In the genomic region with DNA sequence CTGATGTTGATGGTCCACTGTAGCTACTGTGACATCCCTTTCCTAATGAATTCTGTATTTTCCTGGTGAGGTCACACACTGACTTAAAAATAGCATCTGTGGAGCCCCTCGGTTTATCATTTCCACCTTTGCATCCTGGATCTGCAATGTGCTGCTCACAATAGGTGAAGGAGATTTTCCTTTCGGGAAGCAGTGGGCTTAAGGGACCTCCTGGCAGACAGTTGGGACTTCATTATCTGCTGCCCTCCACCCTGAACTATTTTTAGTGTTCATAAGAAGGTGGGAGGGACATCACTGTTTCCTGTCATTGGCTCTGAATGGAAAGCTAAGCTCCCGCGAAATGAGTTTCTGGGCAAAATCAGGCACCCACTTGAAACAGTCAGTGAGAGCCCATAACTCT, we compare ENCODE assay signal across 24 mouse cellular contexts. TPM values are rescaled to one million over a fixed set of nuclear protein-coding genes. Genes with fewer than 3 reads are reported as not detected.
DNase-seq lines count a peak whose midpoint lies in the region; ATAC-seq and TF ChIP-seq lines count a peak whose summit lies in the region.
"Had no signal": no experiment of that assay in that cellular context is flagged by ENCODE, and none has a peak within 500 bp of the region (broad histone marks: within the 10 kb centered on the region; RNA-seq: fewer than 3 reads in every experiment).

No protein-coding gene starts in this region.

- H3K36me3 ChIP-seq in forebrain, embryonic 10.5 days (replicated peaks), result no peaks in the 10 kb centered on the region
- H3K36me3 ChIP-seq in forebrain, embryonic 16.5 days (ENCODE audit: control insufficient read depth, insufficient read depth), result no peaks in the 10 kb centered on the region
- H3K36me3 ChIP-seq in liver, embryonic 13.5 days, result no peaks in the 10 kb centered on the region
- H3K36me3 ChIP-seq in liver, embryonic 11.5 days (ENCODE audit: control insufficient read depth, insufficient read depth, low read length), result no peaks in the 10 kb centered on the region
- H3K36me3 ChIP-seq in heart, embryonic 16.5 days (ENCODE audit: control insufficient read depth, insufficient read depth), result no peaks in the 10 kb centered on the region
- H3K36me3 ChIP-seq in liver, postnatal 0 days (replicated peaks; ENCODE audit: insufficient read depth, low read length), result no peaks in the 10 kb centered on the region
- no peaks in the 10 kb centered on the region for H3K36me3 ChIP-seq in intestine, postnatal 0 days (ENCODE audit: control insufficient read depth, insufficient read depth)
- H3K36me3 ChIP-seq: hindbrain, embryonic 10.5 days; lung, embryonic 15.5 days; midbrain, embryonic 12.5 days had no signal

- no peak overlapping the region for H3K4me3 ChIP-seq in forebrain, embryonic 10.5 days
- no peak overlapping the region for H3K4me3 ChIP-seq in forebrain, embryonic 16.5 days (replicated peaks; ENCODE audit: low read length)
- no peak overlapping the region for H3K4me3 ChIP-seq in liver, embryonic 13.5 days (replicated peaks)
- no peak overlapping the region for H3K4me3 ChIP-seq in liver, embryonic 11.5 days (ENCODE audit: low read depth, low read length)
- H3K4me3 ChIP-seq in heart, embryonic 16.5 days (ENCODE audit: low read length), result no peak overlapping the region
- no peak overlapping the region for H3K4me3 ChIP-seq in liver, postnatal 0 days (ENCODE audit: low read depth, low read length)
- no peak overlapping the region for H3K4me3 ChIP-seq in intestine, postnatal 0 days (ENCODE audit: low read depth, low read length)
- H3K4me3 ChIP-seq: forebrain, embryonic 13.5 days; hindbrain, embryonic 10.5 days; lung, embryonic 15.5 days; midbrain, embryonic 12.5 days had no signal

- peaks cover 15% of the 10 kb centered on the region for H3K4me1 ChIP-seq in forebrain, embryonic 10.5 days
- no peaks in the 10 kb centered on the region for H3K4me1 ChIP-seq in forebrain, embryonic 16.5 days (replicated peaks; ENCODE audit: control insufficient read depth, insufficient read depth, low read length)
- peaks cover 85% of the 10 kb centered on the region for H3K4me1 ChIP-seq in liver, embryonic 13.5 days (replicated peaks)
- H3K4me1 ChIP-seq in liver, embryonic 11.5 days (replicated peaks; ENCODE audit: control insufficient read depth, insufficient read depth, low read length), result peaks cover 45% of the 10 kb centered on the region
- H3K4me1 ChIP-seq in heart, embryonic 16.5 days (ENCODE audit: control insufficient read depth, insufficient read depth, low read length), result peaks cover 21% of the 10 kb centered on the region
- H3K4me1 ChIP-seq in liver, postnatal 0 days (ENCODE audit: insufficient read depth), result peaks cover 31% of the 10 kb centered on the region
- H3K4me1 ChIP-seq in intestine, postnatal 0 days (replicated peaks; ENCODE audit: control insufficient read depth, insufficient read depth, low read length), result peaks cover 6% of the 10 kb centered on the region; the same call in 1 of the 2 replicates
- H3K4me1 ChIP-seq: forebrain, embryonic 13.5 days; midbrain, embryonic 12.5 days had no signal

- no peak overlapping the region for H3K4me2 ChIP-seq in forebrain, embryonic 16.5 days (ENCODE audit: low read length)
- H3K4me2 ChIP-seq in liver, embryonic 13.5 days, result peak overlapping the region; percentile 18; the same call in 1 of the 2 replicates
- H3K4me2 ChIP-seq in liver, embryonic 11.5 days, result no peak overlapping the region; the same call in 1 of the 2 replicates
- H3K4me2 ChIP-seq in heart, embryonic 16.5 days (ENCODE audit: low read depth, low read length), result peak overlapping the region; percentile 29; the same call in 1 of the 2 replicates
- H3K4me2 ChIP-seq in liver, postnatal 0 days (ENCODE audit: low read depth, low read length), result no peak overlapping the region
- H3K4me2 ChIP-seq in intestine, postnatal 0 days (replicated peaks; ENCODE audit: low read depth), result no peak overlapping the region
- H3K4me2 ChIP-seq: forebrain, embryonic 13.5 days; lung, embryonic 15.5 days; midbrain, embryonic 12.5 days had no signal

- no peak for TF ChIP-seq CTCF in liver, postnatal 0 days (IDR thresholded peaks at IDR 0.05; ENCODE audit: low read depth)
- no peak for TF ChIP-seq CTCF in intestine, postnatal 0 days (IDR thresholded peaks at IDR 0.05; ENCODE audit: low read depth)

- peak overlapping the region; percentile 35; the same call in 1 of the 2 replicates for H3K27ac ChIP-seq in forebrain, embryonic 10.5 days
- no peak overlapping the region for H3K27ac ChIP-seq in forebrain, embryonic 16.5 days (ENCODE audit: low read length)
- peak overlapping the region; percentile 96 for H3K27ac ChIP-seq in liver, embryonic 13.5 days
- no peak overlapping the region for H3K27ac ChIP-seq in liver, embryonic 11.5 days (ENCODE audit: low read depth, low read length)
- H3K27ac ChIP-seq in heart, embryonic 16.5 days (ENCODE audit: low read length), result peak overlapping the region; percentile 67
- H3K27ac ChIP-seq in liver, postnatal 0 days (ENCODE audit: low read depth), result no peak overlapping the region
- no peak overlapping the region for H3K27ac ChIP-seq in intestine, postnatal 0 days (ENCODE audit: low read depth, low read length)
- H3K27ac ChIP-seq: forebrain, embryonic 13.5 days; hindbrain, postnatal 0 days; lung, embryonic 15.5 days; midbrain, embryonic 12.5 days had no signal

- TF ChIP-seq EP300 in liver, postnatal 0 days (IDR thresholded peaks at IDR 0.05; ENCODE audit: low read depth), result no peak

- DNase-seq in forebrain, embryonic 10.5 days (ENCODE audit: extremely low spot score, low spot score), result no peak
- DNase-seq in liver, embryonic 13.5 days, result no peak
- DNase-seq in liver, embryonic 11.5 days (ENCODE audit: low spot score), result no peak
- no peak for DNase-seq in liver, postnatal 0 days
- DNase-seq in layer of hippocampus, adult 9-10 months (ENCODE audit: low spot score), result no peak
- DNase-seq: adrenal gland, adult 8-10 months; cerebellum, adult 9-11 months; gastrocnemius, postnatal 25 days; kidney, adult 18-20 months; kidney, postnatal 10 days; thymus, postnatal 14 days had no signal

- no peak for ATAC-seq in forebrain, embryonic 16.5 days
- ATAC-seq in liver, embryonic 13.5 days (ENCODE audit: low read depth), result no peak
- no peak for ATAC-seq in liver, embryonic 11.5 days (replicated peaks; ENCODE audit: low FRiP score)
- 0 out of 2 replicates have a peak, but pooled peaks have one; percentile 10 for ATAC-seq in heart, embryonic 16.5 days (replicated peaks; ENCODE audit: extremely low read depth, insufficient read depth, low FRiP score)
- ATAC-seq in liver, postnatal 0 days, result no peak
- ATAC-seq in intestine, postnatal 0 days, result no peak
- ATAC-seq: forebrain, embryonic 13.5 days; hindbrain, postnatal 0 days; Patski had no signal

- no peak overlapping the region for H3K9ac ChIP-seq in forebrain, embryonic 16.5 days (replicated peaks; ENCODE audit: low read depth, low read length)
- peak overlapping the region; percentile 47 for H3K9ac ChIP-seq in liver, embryonic 13.5 days
- no peak overlapping the region; the same call in none of the 2 replicates for H3K9ac ChIP-seq in liver, embryonic 11.5 days (ENCODE audit: low read depth, low read length)
- no peak overlapping the region for H3K9ac ChIP-seq in heart, embryonic 16.5 days (ENCODE audit: low read length)
- H3K9ac ChIP-seq in liver, postnatal 0 days (replicated peaks), result peak overlapping the region; percentile 21; the same call in 1 of the 2 replicates
- H3K9ac ChIP-seq in intestine, postnatal 0 days (ENCODE audit: low read depth, low read length), result no peak overlapping the region
- H3K9ac ChIP-seq: forebrain, embryonic 13.5 days; lung, embryonic 15.5 days; midbrain, embryonic 12.5 days had no signal

- 70% methylated on average over 4 of the region's 4 CpGs for WGBS in forebrain, embryonic 10.5 days
- WGBS in forebrain, embryonic 16.5 days, result 59% methylated on average over 4 of the region's 4 CpGs
- WGBS in liver, embryonic 13.5 days (ENCODE audit: insufficient replicate concordance), result 14% methylated on average over 4 of the region's 4 CpGs
- WGBS in liver, embryonic 11.5 days, result 27% methylated on average over 4 of the region's 4 CpGs
- 19% methylated on average over 4 of the region's 4 CpGs for WGBS in heart, embryonic 16.5 days
- 41% methylated on average over 4 of the region's 4 CpGs for WGBS in liver, postnatal 0 days (ENCODE audit: insufficient replicate concordance)
- 67% methylated on average over 4 of the region's 4 CpGs for WGBS in intestine, postnatal 0 days

- no peaks in the 10 kb centered on the region for H3K27me3 ChIP-seq in forebrain, embryonic 10.5 days (ENCODE audit: poor library complexity, severe bottlenecking)
- no peaks in the 10 kb centered on the region for H3K27me3 ChIP-seq in forebrain, embryonic 16.5 days (replicated peaks; ENCODE audit: control insufficient read depth, insufficient read depth, low read length)
- no peaks in the 10 kb centered on the region for H3K27me3 ChIP-seq in liver, embryonic 13.5 days
- H3K27me3 ChIP-seq in liver, embryonic 11.5 days (replicated peaks; ENCODE audit: control insufficient read depth, insufficient read depth, low read length), result no peaks in the 10 kb centered on the region
- no peaks in the 10 kb centered on the region for H3K27me3 ChIP-seq in heart, embryonic 16.5 days (ENCODE audit: control insufficient read depth, insufficient read depth, low read length)
- H3K27me3 ChIP-seq in liver, postnatal 0 days (ENCODE audit: insufficient read depth, low read length), result no peaks in the 10 kb centered on the region
- no peaks in the 10 kb centered on the region for H3K27me3 ChIP-seq in intestine, postnatal 0 days (replicated peaks; ENCODE audit: control insufficient read depth, insufficient read depth, low read length)
- H3K27me3 ChIP-seq: forebrain, embryonic 13.5 days; lung, embryonic 15.5 days; midbrain, embryonic 12.5 days; Patski had no signal

- no peaks in the 10 kb centered on the region for H3K9me3 ChIP-seq in forebrain, embryonic 10.5 days
- no peaks in the 10 kb centered on the region for H3K9me3 ChIP-seq in forebrain, embryonic 16.5 days (ENCODE audit: control insufficient read depth, low read length)
- no peaks in the 10 kb centered on the region for H3K9me3 ChIP-seq in liver, embryonic 13.5 days (replicated peaks)
- no peaks in the 10 kb centered on the region for H3K9me3 ChIP-seq in liver, embryonic 11.5 days (ENCODE audit: control insufficient read depth, low read length)
- no peaks in the 10 kb centered on the region for H3K9me3 ChIP-seq in heart, embryonic 16.5 days (replicated peaks; ENCODE audit: control insufficient read depth, low read length)
- no peaks in the 10 kb centered on the region for H3K9me3 ChIP-seq in liver, postnatal 0 days (ENCODE audit: low read length)
- no peaks in the 10 kb centered on the region for H3K9me3 ChIP-seq in intestine, postnatal 0 days (ENCODE audit: control insufficient read depth)
- H3K9me3 ChIP-seq: forebrain, embryonic 13.5 days; hindbrain, embryonic 10.5 days; lung, embryonic 15.5 days; midbrain, embryonic 12.5 days had no signal

RNA-seq across cellular contexts. Expression of a gene that starts 20.9 kb away (rescaled TPM):
- polyA plus RNA-seq in forebrain, embryonic 10.5 days (2016; fragmentation: Nextera tagmentation; extraction: Ambion mirVana), result not detected in 2 replicates
- not detected in 2 replicates for polyA plus RNA-seq in forebrain, embryonic 16.5 days (2015; fragmentation: Nextera tagmentation; extraction: Ambion mirVana)
- 0.09 and 0.17 TPM in 2 replicates for polyA plus RNA-seq in liver, embryonic 13.5 days (2015; fragmentation: Nextera tagmentation; extraction: Ambion mirVana)
- polyA plus RNA-seq in liver, embryonic 11.5 days (2014; fragmentation: Nextera tagmentation; extraction: Ambion mirVana), result 0.08 TPM in 1 of 2 replicates, not detected in the other
- polyA plus RNA-seq in heart, embryonic 16.5 days (2015; fragmentation: Nextera tagmentation; extraction: Ambion mirVana), result 0.09 and 0.24 TPM in 2 replicates
- 0.08 and 0.11 TPM in 2 replicates for polyA plus RNA-seq in liver, postnatal 0 days (2015; fragmentation: Nextera tagmentation; extraction: Ambion mirVana)
- polyA plus RNA-seq in intestine, postnatal 0 days (2015; fragmentation: Nextera tagmentation; extraction: Ambion mirVana), result not detected in 2 replicates
- polyA plus RNA-seq: embryonic facial prominence, embryonic 11.5 days; forebrain, embryonic 13.5 days; hindbrain, embryonic 10.5 days; hindbrain, postnatal 0 days; limb, embryonic 11.5 days; midbrain, embryonic 12.5 days; neural tube, embryonic 11.5 days; Patski; small intestine, adult 2 months had no signal

Comparison
In these comparisons a context has a peak if more than half of its experiments do, and no peak if none do; other contexts are left out.
1. H3K27ac ChIP-seq: peak in forebrain, embryonic 10.5 days (single experiment), liver, embryonic 13.5 days (single experiment) and heart, embryonic 16.5 days (single experiment); none in forebrain, embryonic 16.5 days (single experiment), liver, embryonic 11.5 days (single experiment), liver, postnatal 0 days (single experiment) and intestine, postnatal 0 days (single experiment).
2. H3K4me2 ChIP-seq: peak in liver, embryonic 13.5 days (single experiment) and heart, embryonic 16.5 days (single experiment); none in forebrain, embryonic 16.5 days (single experiment), liver, embryonic 11.5 days (single experiment), liver, postnatal 0 days (single experiment) and intestine, postnatal 0 days (single experiment).
3. H3K9ac ChIP-seq: peak in liver, embryonic 13.5 days (single experiment) and liver, postnatal 0 days (single experiment); none in forebrain, embryonic 16.5 days (single experiment), liver, embryonic 11.5 days (single experiment), heart, embryonic 16.5 days (single experiment) and intestine, postnatal 0 days (single experiment).